ENCODE assay signal across 35 mouse cellular contexts in genomic region chr2:42845489-42845888, GRCm38 (mm10).
"Had no signal": no experiment of that assay in that cellular context is flagged by ENCODE, and none has a peak within 500 bp of the region (broad histone marks: within the 10 kb centered on the region; RNA-seq: fewer than 3 reads in every experiment).

No protein-coding gene starts in this region.

- H3K9me3 ChIP-seq: heart, embryonic 10.5 days; heart, embryonic 12.5 days; heart, embryonic 13.5 days; heart, embryonic 15.5 days; hindbrain, embryonic 10.5 days; hindbrain, embryonic 12.5 days; hindbrain, embryonic 13.5 days; hindbrain, embryonic 15.5 days; intestine, embryonic 15.5 days; kidney, embryonic 15.5 days had no signal

- H3K36me3 ChIP-seq: heart, embryonic 10.5 days; heart, embryonic 12.5 days; heart, embryonic 13.5 days; heart, embryonic 15.5 days; hindbrain, embryonic 10.5 days; hindbrain, embryonic 12.5 days; hindbrain, embryonic 13.5 days; hindbrain, embryonic 15.5 days; intestine, embryonic 15.5 days; kidney, embryonic 15.5 days had no signal

- H3K9ac ChIP-seq: heart, embryonic 12.5 days; heart, embryonic 13.5 days; heart, embryonic 15.5 days; hindbrain, embryonic 12.5 days; hindbrain, embryonic 13.5 days; hindbrain, embryonic 14.5 days; hindbrain, embryonic 15.5 days; intestine, embryonic 15.5 days; kidney, embryonic 15.5 days had no signal

- H3K27me3 ChIP-seq: heart, embryonic 12.5 days; heart, embryonic 13.5 days; heart, embryonic 15.5 days; hindbrain, embryonic 12.5 days; hindbrain, embryonic 13.5 days; hindbrain, embryonic 15.5 days; intestine, embryonic 15.5 days; kidney, embryonic 15.5 days had no signal

- ATAC-seq: hindbrain, embryonic 16.5 days; hindbrain, postnatal 0 days; inflammation-experienced regulatory T-cells, adult 6 months; intestine, embryonic 15.5 days; intestine, embryonic 16.5 days; intestine, postnatal 0 days had no signal

- H3K4me1 ChIP-seq: heart, embryonic 10.5 days; heart, embryonic 12.5 days; heart, embryonic 13.5 days; heart, embryonic 15.5 days; hindbrain, embryonic 12.5 days; intestine, embryonic 15.5 days; kidney, embryonic 15.5 days had no signal

- H3K4me2 ChIP-seq: heart, embryonic 11.5 days; heart, embryonic 12.5 days; heart, embryonic 13.5 days; heart, embryonic 15.5 days; hindbrain, embryonic 12.5 days; hindbrain, embryonic 13.5 days; hindbrain, embryonic 14.5 days; hindbrain, embryonic 15.5 days; intestine, embryonic 15.5 days; kidney, embryonic 15.5 days had no signal

- DNase-seq: heart, postnatal 10 days; heart, postnatal 14 days; heart, postnatal 36 days; heart, postnatal 4 days; kidney, adult 11 months; kidney, adult 18-20 months; kidney, adult 2 months; kidney, adult 8-10 months; kidney, adult 9 months; kidney, postnatal 10 days; kidney, postnatal 14 days; kidney, postnatal 25 days; kidney, postnatal 36 days; kidney, postnatal 4 days; layer of hippocampus, adult 9-11 months; layer of hippocampus, postnatal 36 days had no signal

- H3K4me3 ChIP-seq: heart, embryonic 10.5 days; heart, embryonic 12.5 days; heart, embryonic 13.5 days; heart, embryonic 15.5 days; hindbrain, embryonic 10.5 days; hindbrain, embryonic 12.5 days; hindbrain, embryonic 13.5 days; hindbrain, embryonic 15.5 days; intestine, embryonic 15.5 days; kidney, embryonic 15.5 days; layer of hippocampus, adult 2 months had no signal

- H3K27ac ChIP-seq: heart, embryonic 10.5 days; heart, embryonic 13.5 days; heart, embryonic 15.5 days; hindbrain, embryonic 10.5 days; hindbrain, embryonic 12.5 days; hindbrain, embryonic 13.5 days; hindbrain, embryonic 14.5 days; hindbrain, embryonic 15.5 days; hindbrain, postnatal 0 days; intestine, embryonic 15.5 days; kidney, embryonic 15.5 days; kidney, postnatal 0 days; layer of hippocampus, adult 2 months had no signal
